Mouse (Mus musculus) embryonic facial prominence, embryonic 10.5 days (tissue): Measurements from ENCODE around the gene Lpar2. TPM values are rescaled to one million over a fixed set of nuclear protein-coding genes. Genes with fewer than 3 reads are reported as not detected.

Source experiments
- DNase-seq: peaks from one replicate; pipeline ENCODE4 v3.0.0-alpha.2; 2017; ENCODE audit warnings: low spot score
- H3K27ac ChIP-seq: fragments of 300-500 bp; sonication (generic); replicated peaks from 2 replicates; pipeline ENCODE4 v1.5.1; 2016; ENCODE audit warnings: mild to moderate bottlenecking
- H3K27me3 ChIP-seq: fragments of 300-500 bp; sonication (generic); replicated peaks from 2 replicates; pipeline ENCODE4 v1.6.1; 2016; ENCODE audit warnings: low read depth, mild to moderate bottlenecking; ENCODE audit not compliant: poor library complexity, severe bottlenecking
- H3K36me3 ChIP-seq: fragments of 300-500 bp; sonication (generic); replicated peaks from 2 replicates; pipeline ENCODE4 v1.6.1; 2016; ENCODE audit warnings: mild to moderate bottlenecking, moderate library complexity
- H3K4me1 ChIP-seq: fragments of 300-500 bp; sonication (generic); 2 replicates; pipeline ENCODE4 v1.6.1; 2016
- H3K4me3 ChIP-seq: fragments of 300-500 bp; sonication (generic); 2 replicates; pipeline ENCODE4 v1.5.1; 2016; ENCODE audit warnings: mild to moderate bottlenecking, moderate library complexity
- H3K9me3 ChIP-seq: fragments of 300-500 bp; sonication (generic); 2 replicates; pipeline ENCODE4 v1.6.1; 2016; ENCODE audit warnings: mild to moderate bottlenecking
- WGBS: fragments of 180-500 bp; shearing (Covaris S2); methylation state at CpG from one replicate; pipeline ENCODE4 v1.1.7; 2016; 5-methylcytosine and 5-hydroxymethylcytosine counted together
- polyA plus RNA-seq: library from polyadenylated mRNA; unstranded; fragments of >200 nt; fragmentation: Nextera tagmentation; extraction: Ambion mirVana; gene quantifications from 2 replicates; pipeline ENCODE4 v1.2.1, GENCODE M21; 2016

Lpar2 gene
- 1.0 and 1.1 TPM in 2 replicates for polyA plus RNA-seq

DNA sequence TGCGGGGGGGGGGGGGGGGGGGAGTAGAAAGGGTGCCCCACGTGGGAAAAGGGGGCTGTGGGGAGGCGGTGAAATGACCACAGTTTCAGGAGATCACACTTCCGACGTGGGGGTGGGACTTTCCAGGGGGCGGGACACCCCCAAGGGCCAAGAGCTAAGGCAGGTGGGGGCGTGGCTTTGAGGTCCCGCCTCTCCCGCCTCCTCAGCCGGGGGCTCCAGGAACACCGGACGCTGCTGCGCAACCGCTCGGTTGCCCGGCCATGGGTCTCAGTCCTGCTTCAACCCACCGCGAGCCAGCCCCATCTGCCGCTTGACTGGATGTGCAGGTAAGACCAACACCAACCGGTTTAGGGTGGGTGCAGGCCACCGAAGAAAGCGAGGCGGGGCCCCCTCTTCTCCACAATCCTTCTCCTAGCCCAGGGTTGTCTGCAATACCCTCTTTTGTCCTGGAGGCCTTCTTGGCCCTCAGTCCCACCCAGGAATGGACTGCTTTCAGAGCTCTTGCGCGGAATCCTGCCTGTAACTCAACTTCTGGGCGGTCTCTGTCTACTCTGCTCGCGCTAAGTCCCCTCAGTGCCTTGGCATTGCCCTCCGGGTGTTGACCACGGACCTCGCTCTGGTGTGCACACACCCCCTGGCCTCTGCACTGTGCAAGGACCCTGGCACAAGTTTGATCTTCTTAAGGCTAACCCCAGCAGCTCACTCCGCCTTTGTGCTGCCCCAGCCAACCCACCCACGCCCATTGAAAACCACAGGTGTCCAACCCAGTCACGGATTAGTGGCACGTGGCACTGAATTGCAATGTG lies at the start of gene Lpar2:
Gene Lpar2 (plus strand): TSS at position 44 of the 806 bp plus-strand sequence.
- Histone ChIP-seq H3K4me3 (peak within 1 kb of the TSS; percentile 67), H3K4me1 (peaks cover 35% of the 10 kb centered on the region), H3K36me3 (peaks cover 64% of the 10 kb centered on the region), H3K27ac (peak within 1 kb of the TSS; percentile 85), H3K9me3 (no peaks in the 10 kb centered on the region), H3K27me3 (peaks cover 5% of the 10 kb centered on the region; the same call in 1 of the 2 replicates)
- WGBS, result 1% methylated on average over 32 of the region's 35 CpGs
- peak; percentile 93 for DNase-seq

DNA sequence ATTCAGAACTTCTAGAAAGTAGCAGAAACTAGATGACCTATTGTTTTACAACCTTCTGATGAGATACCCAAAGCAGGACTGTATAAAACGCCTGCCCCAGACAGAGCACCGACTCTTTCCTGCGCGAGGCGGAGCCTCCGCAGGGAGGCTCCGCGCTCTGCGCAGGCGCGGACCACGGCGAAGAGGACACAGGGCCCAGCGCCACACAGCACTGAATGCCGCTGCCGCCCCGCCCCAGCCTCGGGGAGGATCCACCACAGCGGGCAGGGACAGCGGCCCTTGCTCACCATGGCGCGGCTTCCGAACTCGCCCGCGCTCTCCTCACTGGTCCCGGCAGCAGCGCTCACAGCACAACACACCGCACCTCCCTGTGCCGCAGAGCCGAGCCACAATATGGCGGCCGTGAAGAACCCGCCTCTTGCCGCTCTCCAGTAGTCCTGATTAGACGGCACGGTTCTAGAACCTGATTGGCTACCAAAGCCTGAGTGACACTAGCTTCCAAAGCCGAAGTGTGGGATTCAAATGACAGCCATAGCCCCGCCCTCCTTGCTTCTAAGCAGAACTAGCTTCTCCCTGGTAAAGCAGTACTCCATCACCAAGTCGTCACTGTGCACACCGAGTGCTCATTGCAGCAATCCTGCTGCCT lies 47.6 kb upstream of the Lpar2 start, which contains the start of gene Gm20422:
Gene Gm20422 (minus strand): TSS at position 384 of the 646 bp plus-strand sequence.
- under 1% methylated on average over 41 of the region's 41 CpGs for WGBS
- peak within 1 kb of the TSS; percentile 86 for H3K4me3 ChIP-seq
- H3K27ac ChIP-seq, result peak within 1 kb of the TSS; percentile 100
- no peaks in the 10 kb centered on the region for H3K9me3 ChIP-seq
- H3K36me3 ChIP-seq, result peaks cover 32% of the 10 kb centered on the region
- no peaks in the 10 kb centered on the region for H3K27me3 ChIP-seq
- peak; percentile 93 for DNase-seq
- peaks cover 33% of the 10 kb centered on the region for H3K4me1 ChIP-seq

GRCm38 (mm10) chr8:69775149-69775534 lies 47.1 kb upstream of the Lpar2 start:
- Histone ChIP-seq H3K4me1 (peaks cover 30% of the 10 kb centered on the region), H3K36me3 (peaks cover 26% of the 10 kb centered on the region), H3K4me3 (peak overlapping the region; percentile 86), H3K9me3 (no peaks in the 10 kb centered on the region), H3K27ac (0 out of 2 replicates have a peak overlapping the region, but pooled peaks have one; percentile 100), H3K27me3 (no peaks in the 10 kb centered on the region)
- WGBS, result 68% methylated on average over 2 of the region's 2 CpGs
- DNase-seq, result no peak

GRCm38 (mm10) chr8:69777111-69777510 lies 45.1 kb upstream of the Lpar2 start:
- 65% methylated on average over 12 of the region's 12 CpGs for WGBS
- Histone ChIP-seq H3K4me3 (no peak overlapping the region), H3K27me3 (no peaks in the 10 kb centered on the region), H3K4me1 (peaks cover 22% of the 10 kb centered on the region), H3K36me3 (peaks cover 9% of the 10 kb centered on the region), H3K9me3 (no peaks in the 10 kb centered on the region), H3K27ac (no peak overlapping the region)
- no peak for DNase-seq

DNA sequence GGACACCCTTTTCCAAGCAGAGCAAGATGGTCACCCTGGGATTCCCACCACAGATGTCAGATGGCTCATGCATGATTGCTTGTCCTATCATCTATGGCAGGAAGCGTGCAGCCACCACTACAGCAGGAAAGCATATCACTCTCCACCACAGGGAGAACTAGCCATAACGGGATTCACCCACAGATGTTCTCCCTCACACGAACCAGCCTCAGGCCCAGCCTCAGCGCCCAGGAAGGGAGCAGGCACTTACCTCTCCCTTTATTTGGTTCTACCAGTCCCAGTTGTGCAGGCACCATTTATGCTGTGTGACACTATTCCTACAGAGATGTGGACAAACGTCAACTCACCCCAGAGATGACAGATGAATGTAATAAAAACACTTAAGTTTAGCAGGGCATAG lies 33.1 kb upstream of the Lpar2 start:
- H3K4me1 ChIP-seq, result peaks cover 25% of the 10 kb centered on the region
- 85% methylated on average over 5 of the region's 5 CpGs for WGBS
- H3K27me3 ChIP-seq, result no peaks in the 10 kb centered on the region
- no peak overlapping the region for H3K4me3 ChIP-seq
- peaks cover 16% of the 10 kb centered on the region for H3K36me3 ChIP-seq
- H3K27ac ChIP-seq, result no peak overlapping the region
- no peaks in the 10 kb centered on the region for H3K9me3 ChIP-seq
- no peak for DNase-seq

GRCm38 (mm10) chr8:69789731-69790130 lies 32.5 kb upstream of the Lpar2 start:
- peaks cover 25% of the 10 kb centered on the region for H3K4me1 ChIP-seq
- H3K36me3 ChIP-seq, result peaks cover 22% of the 10 kb centered on the region
- no peaks in the 10 kb centered on the region for H3K9me3 ChIP-seq
- no peaks in the 10 kb centered on the region for H3K27me3 ChIP-seq
- 72% methylated on average over 5 of the region's 5 CpGs for WGBS
- H3K4me3 ChIP-seq, result peak overlapping the region; percentile 100
- 0 out of 2 replicates have a peak overlapping the region, but pooled peaks have one; percentile 96 for H3K27ac ChIP-seq
- no peak for DNase-seq

DNA sequence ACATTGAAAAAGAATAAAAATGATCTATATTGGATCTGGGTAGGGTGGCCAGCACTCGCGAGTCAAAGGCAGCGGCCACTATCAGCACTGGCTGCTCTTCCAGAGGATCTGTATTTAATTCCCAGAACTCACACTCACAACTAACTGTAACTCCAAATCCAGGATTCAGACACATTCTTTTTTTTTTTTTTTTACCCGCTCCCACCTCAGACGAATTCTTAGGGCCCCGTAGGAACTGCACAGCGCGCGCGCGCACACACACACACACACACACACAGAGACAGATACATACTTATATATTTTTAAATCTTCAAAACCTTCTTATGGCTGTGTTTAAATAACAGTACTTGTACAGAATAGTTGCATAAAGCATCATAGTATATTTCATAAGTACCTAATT lies 31.9 kb upstream of the Lpar2 start:
- peaks cover 25% of the 10 kb centered on the region for H3K4me1 ChIP-seq
- H3K27ac ChIP-seq, result peak overlapping the region; percentile 96
- WGBS, result 29% methylated on average over 11 of the region's 11 CpGs
- peak; percentile 32 for DNase-seq
- no peaks in the 10 kb centered on the region for H3K9me3 ChIP-seq
- peaks cover 28% of the 10 kb centered on the region for H3K36me3 ChIP-seq
- H3K4me3 ChIP-seq, result peak overlapping the region; percentile 100
- H3K27me3 ChIP-seq, result no peaks in the 10 kb centered on the region

DNA sequence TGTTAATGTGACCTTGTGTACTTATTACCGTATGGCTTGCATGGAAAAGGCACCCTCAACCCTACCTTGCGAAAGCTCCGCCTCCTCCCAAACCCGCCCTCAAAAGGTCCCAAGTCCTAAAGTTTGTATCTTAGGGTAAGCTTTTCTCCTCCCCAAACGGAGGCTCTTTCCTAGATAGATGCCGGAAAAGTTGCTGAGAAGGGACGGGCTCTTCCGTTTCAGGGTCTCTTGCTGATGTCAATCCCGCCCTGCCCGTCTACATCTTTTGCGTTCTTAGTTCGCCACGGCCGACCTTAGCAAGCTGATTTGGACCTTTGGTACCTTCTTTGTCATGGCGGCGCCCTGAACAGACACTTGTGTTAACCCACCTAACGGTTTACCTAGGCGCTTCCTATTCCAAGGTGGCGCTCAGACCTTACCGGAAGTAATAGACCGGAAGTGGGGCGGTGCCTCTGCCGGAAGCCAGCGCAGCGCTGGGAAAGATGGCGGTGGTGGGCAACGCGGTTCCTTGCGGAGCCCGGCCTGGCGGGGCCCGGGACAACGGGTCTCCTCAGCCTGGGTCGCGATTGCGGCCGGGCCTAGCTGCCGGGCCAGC lies 31.4 kb upstream of the Lpar2 start, which contains the start of the genes Atp13a1 and Zfp866:
Gene Atp13a1 (plus strand): TSS at position 391 of the 595 bp plus-strand sequence.
Gene Zfp866 (minus strand): TSS at position 406 of the 595 bp plus-strand sequence.
- no peaks in the 10 kb centered on the region for H3K9me3 ChIP-seq
- peaks cover 34% of the 10 kb centered on the region for H3K36me3 ChIP-seq
- under 1% methylated on average over 38 of the region's 38 CpGs for WGBS
- H3K4me1 ChIP-seq, result peaks cover 25% of the 10 kb centered on the region
- H3K27ac ChIP-seq, result peak within 1 kb of the TSS; percentile 96
- DNase-seq, result peak; percentile 92
- H3K4me3 ChIP-seq, result peak within 1 kb of the TSS; percentile 100
- H3K27me3 ChIP-seq, result no peaks in the 10 kb centered on the region

DNA sequence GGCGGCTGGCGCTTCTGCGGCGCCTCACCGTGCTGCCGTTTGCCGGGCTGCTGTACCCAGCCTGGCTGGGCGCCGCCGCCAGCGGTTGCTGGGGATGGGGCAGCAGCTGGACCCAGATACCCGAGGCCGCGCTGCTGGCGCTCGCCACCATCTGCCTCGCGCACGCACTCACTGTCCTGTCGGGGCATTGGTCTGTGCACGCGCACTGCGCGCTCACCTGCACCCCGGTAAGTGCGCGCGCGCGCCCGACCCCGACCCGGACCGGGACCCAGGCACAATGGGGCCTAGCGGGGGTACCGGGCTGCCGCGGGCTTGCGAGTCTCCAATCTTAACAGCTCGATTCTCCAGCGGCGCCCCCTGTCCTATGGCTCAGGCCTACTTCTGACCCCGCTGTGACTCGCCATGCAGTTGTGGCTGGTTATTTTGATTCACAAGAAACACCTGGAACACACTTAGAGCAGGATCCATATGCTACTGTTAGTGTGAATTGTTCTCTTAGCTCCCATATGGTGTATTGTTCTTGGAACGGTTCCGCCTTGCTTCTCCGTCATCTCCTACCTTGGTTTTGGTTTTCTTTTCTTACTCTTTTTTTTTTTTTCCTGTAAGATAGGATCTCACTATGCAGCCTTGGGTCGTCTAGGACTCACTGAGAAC lies 30.7 kb upstream of the Lpar2 start:
- peaks cover 25% of the 10 kb centered on the region for H3K4me1 ChIP-seq
- no peaks in the 10 kb centered on the region for H3K9me3 ChIP-seq
- peak; percentile 73 for DNase-seq
- H3K27ac ChIP-seq, result peak overlapping the region; percentile 96
- WGBS, result under 1% methylated on average over 48 of the region's 48 CpGs
- H3K4me3 ChIP-seq, result peak overlapping the region; percentile 100
- no peaks in the 10 kb centered on the region for H3K27me3 ChIP-seq
- peaks cover 40% of the 10 kb centered on the region for H3K36me3 ChIP-seq

- no peak overlapping the region for H3K4me3 ChIP-seq
- no peak for DNase-seq
- no peaks in the 10 kb centered on the region for H3K9me3 ChIP-seq
- WGBS, result 89% methylated on average over 4 of the region's 4 CpGs
- peaks cover 25% of the 10 kb centered on the region for H3K4me1 ChIP-seq
- H3K36me3 ChIP-seq, result peaks cover 61% of the 10 kb centered on the region
- no peak overlapping the region for H3K27ac ChIP-seq
- H3K27me3 ChIP-seq, result no peaks in the 10 kb centered on the region
These were observed 28.6 kb upstream of the Lpar2 start for GRCm38 (mm10) chr8:69793666-69794065.

DNA sequence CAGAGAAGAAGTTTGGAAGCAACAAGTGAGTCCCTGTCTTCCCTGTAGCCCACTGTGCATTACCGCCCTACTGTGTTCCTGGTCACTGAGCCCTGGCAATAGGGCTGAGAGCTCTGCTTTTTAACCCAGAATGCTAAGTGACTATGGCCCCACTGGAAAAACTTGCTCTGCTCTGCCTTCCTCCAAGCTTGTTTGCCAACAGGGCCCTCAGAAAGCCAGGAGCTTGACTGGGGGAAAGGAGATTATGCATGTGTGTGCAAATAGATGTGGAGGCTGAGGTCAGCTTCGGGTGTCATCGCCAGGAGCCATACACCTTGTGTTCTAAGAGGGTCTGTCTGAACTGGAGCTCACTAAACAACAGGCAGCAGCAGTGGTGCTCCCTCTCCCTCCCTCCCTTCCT lies 28.1 kb upstream of the Lpar2 start:
- Histone ChIP-seq H3K4me1 (peaks cover 25% of the 10 kb centered on the region), H3K36me3 (peaks cover 66% of the 10 kb centered on the region), H3K27me3 (no peaks in the 10 kb centered on the region), H3K4me3 (no peak overlapping the region), H3K9me3 (no peaks in the 10 kb centered on the region), H3K27ac (no peak overlapping the region)
- no peak for DNase-seq
- 93% methylated on average over 3 of the region's 3 CpGs for WGBS

- WGBS, result 94% methylated on average over 6 of the region's 6 CpGs
- Histone ChIP-seq H3K4me3 (no peak overlapping the region), H3K36me3 (peaks cover 74% of the 10 kb centered on the region), H3K9me3 (no peaks in the 10 kb centered on the region), H3K4me1 (peaks cover 22% of the 10 kb centered on the region), H3K27me3 (no peaks in the 10 kb centered on the region), H3K27ac (no peak overlapping the region)
- DNase-seq, result no peak
These were observed 27.3 kb upstream of the Lpar2 start for GRCm38 (mm10) chr8:69794901-69795300.
